Mouse (Mus musculus): ENCODE data around the gene Tusc2. TPM values are rescaled to one million over a fixed set of nuclear protein-coding genes. Genes with fewer than 3 reads are reported as not detected.

Tusc2 gene
- polyA plus RNA-seq, 1 experiment, result 23.3 TPM

GRCm38 (mm10) chr9:107596619-107597569 is 33.8 kb downstream of the Tusc2 start:
- no peak overlapping the region for H3K4me3 ChIP-seq (replicated peaks)
- peaks cover 51% of the 10 kb centered on the region for H3K4me1 ChIP-seq
- peaks cover 31% of the 10 kb centered on the region for H3K36me3 ChIP-seq (replicated peaks; ENCODE audit: low read length)
- H3K9me3 ChIP-seq, result no peaks in the 10 kb centered on the region
- TF ChIP-seq GATA1 (IDR thresholded peaks at IDR 0.05; ENCODE audit: borderline replicate concordance, low read length) (no peak), FLI1 (IDR thresholded peaks at IDR 0.05; ENCODE audit: low read length) (no peak)
- peaks cover 41% of the 10 kb centered on the region for H3K27me3 ChIP-seq (replicated peaks)

- TF ChIP-seq GATA1 (IDR thresholded peaks at IDR 0.05; ENCODE audit: borderline replicate concordance, low read length), result no peak
- no peak for TF ChIP-seq FLI1 (IDR thresholded peaks at IDR 0.05; ENCODE audit: low read length)
- Histone ChIP-seq H3K27me3 (replicated peaks) (peaks cover 45% of the 10 kb centered on the region), H3K36me3 (replicated peaks; ENCODE audit: low read length) (peaks cover 18% of the 10 kb centered on the region), H3K4me3 (replicated peaks) (no peak overlapping the region), H3K9me3 (no peaks in the 10 kb centered on the region), H3K4me1 (peaks cover 50% of the 10 kb centered on the region)
Observed at GRCm38 (mm10) chr9:107598385-107598784, 35.3 kb downstream of the Tusc2 start.

- peaks cover 51% of the 10 kb centered on the region for H3K27me3 ChIP-seq (replicated peaks)
- peaks cover 41% of the 10 kb centered on the region for H3K4me1 ChIP-seq
Observed at GRCm38 (mm10) chr9:107599433-107599832, 36.4 kb downstream of the Tusc2 start.

GRCm38 (mm10) chr9:107599842-107600241 is 36.8 kb downstream of the Tusc2 start:
- peaks cover 41% of the 10 kb centered on the region for H3K4me1 ChIP-seq
- H3K4me3 ChIP-seq (replicated peaks), result no peak overlapping the region
- peaks cover 4% of the 10 kb centered on the region for H3K36me3 ChIP-seq (replicated peaks; ENCODE audit: low read length)
- H3K9me3 ChIP-seq, result no peaks in the 10 kb centered on the region
- TF ChIP-seq FLI1 (IDR thresholded peaks at IDR 0.05; ENCODE audit: low read length) (no peak), GATA1 (IDR thresholded peaks at IDR 0.05; ENCODE audit: borderline replicate concordance, low read length) (no peak)
- peaks cover 53% of the 10 kb centered on the region for H3K27me3 ChIP-seq (replicated peaks)

More at GRCm38 (mm10) chr9:107599433-107599832, 36.4 kb downstream of the Tusc2 start:
- no peak overlapping the region for H3K4me3 ChIP-seq (replicated peaks)
- H3K36me3 ChIP-seq (replicated peaks; ENCODE audit: low read length), result peaks cover 8% of the 10 kb centered on the region
- H3K9me3 ChIP-seq, result no peaks in the 10 kb centered on the region
- TF ChIP-seq FLI1 (IDR thresholded peaks at IDR 0.05; ENCODE audit: low read length), result no peak
- no peak for TF ChIP-seq GATA1 (IDR thresholded peaks at IDR 0.05; ENCODE audit: borderline replicate concordance, low read length)

- Histone ChIP-seq H3K9me3 (no peaks in the 10 kb centered on the region), H3K36me3 (replicated peaks; ENCODE audit: low read length) (no peaks in the 10 kb centered on the region), H3K4me3 (replicated peaks) (no peak overlapping the region), H3K4me1 (peaks cover 44% of the 10 kb centered on the region), H3K27me3 (replicated peaks) (peaks cover 61% of the 10 kb centered on the region)
- TF ChIP-seq FLI1 (IDR thresholded peaks at IDR 0.05; ENCODE audit: low read length), result no peak
- TF ChIP-seq GATA1 (IDR thresholded peaks at IDR 0.05; ENCODE audit: borderline replicate concordance, low read length), result no peak
Observed at GRCm38 (mm10) chr9:107600745-107601144, 37.7 kb downstream of the Tusc2 start.

- TF ChIP-seq GATA1 (IDR thresholded peaks at IDR 0.05; ENCODE audit: borderline replicate concordance, low read length), result no peak
- no peak for TF ChIP-seq FLI1 (IDR thresholded peaks at IDR 0.05; ENCODE audit: low read length)
- no peak overlapping the region for H3K4me3 ChIP-seq (replicated peaks)
- no peaks in the 10 kb centered on the region for H3K9me3 ChIP-seq
- H3K36me3 ChIP-seq (replicated peaks; ENCODE audit: low read length), result no peaks in the 10 kb centered on the region
- H3K27me3 ChIP-seq (replicated peaks), result peaks cover 65% of the 10 kb centered on the region
- H3K4me1 ChIP-seq, result peaks cover 44% of the 10 kb centered on the region
Observed at GRCm38 (mm10) chr9:107601275-107601674, 38.2 kb downstream of the Tusc2 start.

GRCm38 (mm10) chr9:107602068-107602648 is 39.1 kb downstream of the Tusc2 start:
- peaks cover 45% of the 10 kb centered on the region for H3K4me1 ChIP-seq
- H3K4me3 ChIP-seq (replicated peaks), result peak overlapping the region; percentile 86
- H3K27me3 ChIP-seq (replicated peaks), result peaks cover 69% of the 10 kb centered on the region

GRCm38 (mm10) chr9:107603251-107603650 is 40.2 kb downstream of the Tusc2 start:
- Histone ChIP-seq H3K4me1 (peaks cover 43% of the 10 kb centered on the region), H3K27me3 (replicated peaks) (peaks cover 68% of the 10 kb centered on the region), H3K36me3 (replicated peaks; ENCODE audit: low read length) (no peaks in the 10 kb centered on the region), H3K9me3 (no peaks in the 10 kb centered on the region), H3K4me3 (replicated peaks) (no peak overlapping the region)
- no peak for TF ChIP-seq GATA1 (IDR thresholded peaks at IDR 0.05; ENCODE audit: borderline replicate concordance, low read length)

More at GRCm38 (mm10) chr9:107602068-107602648, 39.1 kb downstream of the Tusc2 start:
- TF ChIP-seq GATA1 (IDR thresholded peaks at IDR 0.05; ENCODE audit: borderline replicate concordance, low read length) (no peak), FLI1 (IDR thresholded peaks at IDR 0.05; ENCODE audit: low read length) (no peak)
- H3K36me3 ChIP-seq (replicated peaks; ENCODE audit: low read length), result no peaks in the 10 kb centered on the region
- no peaks in the 10 kb centered on the region for H3K9me3 ChIP-seq

- H3K9me3 ChIP-seq, result no peaks in the 10 kb centered on the region
- no peaks in the 10 kb centered on the region for H3K36me3 ChIP-seq (replicated peaks; ENCODE audit: low read length)
- TF ChIP-seq GATA1 (IDR thresholded peaks at IDR 0.05; ENCODE audit: borderline replicate concordance, low read length) (no peak), FLI1 (IDR thresholded peaks at IDR 0.05; ENCODE audit: low read length) (no peak)
- H3K27me3 ChIP-seq (replicated peaks), result peaks cover 56% of the 10 kb centered on the region
- H3K4me3 ChIP-seq (replicated peaks), result no peak overlapping the region
- peaks cover 55% of the 10 kb centered on the region for H3K4me1 ChIP-seq
Observed at GRCm38 (mm10) chr9:107605041-107605661, 42.1 kb downstream of the Tusc2 start.
